Mouse (Mus musculus): ENCODE measurements around the gene Itpripl2. TPM values are rescaled to one million over a fixed set of nuclear protein-coding genes. Genes with fewer than 3 reads are reported as not detected.
A peak's percentile ranks its signal among the peaks of the same experiment; 100 is the strongest.

Itpripl2 gene
- polyA plus RNA-seq, 1 experiment from 2014 or later = 4.1 TPM

DNA sequence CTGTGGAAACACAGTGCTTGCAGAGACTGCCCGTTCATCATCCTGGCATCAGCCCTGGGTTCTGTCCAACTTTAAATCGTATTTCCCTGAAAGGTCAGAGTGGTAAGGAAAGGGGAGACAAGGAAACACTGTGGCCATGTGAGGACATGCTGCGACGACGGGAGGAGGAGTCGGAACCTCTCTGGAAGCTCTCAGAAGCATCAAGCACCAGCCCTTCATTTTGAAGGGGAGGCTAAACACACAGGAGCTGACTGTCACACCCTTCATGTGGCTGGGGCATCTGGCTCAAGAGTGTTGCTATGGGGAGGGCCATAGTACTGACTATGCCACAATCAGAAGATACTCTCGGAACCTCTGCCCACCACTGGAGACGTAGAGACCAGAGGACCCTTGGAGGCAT, 27.9 kb upstream of the Itpripl2 start:
- H3K4me3 ChIP-seq (ENCODE audit: low read depth, low read length) = no peak overlapping the region
- no peak for ATAC-seq (ENCODE audit: insufficient read depth)
- WGBS = 71% methylated on average over 8 of the region's 8 CpGs
- no peak overlapping the region for H3K27ac ChIP-seq (ENCODE audit: low read depth)
- H3K9ac ChIP-seq = no peak overlapping the region
- H3K4me1 ChIP-seq (ENCODE audit: insufficient read depth) = no peaks in the 10 kb centered on the region
- TF ChIP-seq CTCF (IDR thresholded peaks at IDR 0.05; ENCODE audit: low read depth) = no peak
- H3K36me3 ChIP-seq (ENCODE audit: insufficient read depth) = no peaks in the 10 kb centered on the region
- H3K4me2 ChIP-seq = no peak overlapping the region
- no peaks in the 10 kb centered on the region for H3K9me3 ChIP-seq (ENCODE audit: low read depth, low read length)
- no peak for DNase-seq
- no peaks in the 10 kb centered on the region for H3K27me3 ChIP-seq (ENCODE audit: insufficient read depth, low read length)

DNA sequence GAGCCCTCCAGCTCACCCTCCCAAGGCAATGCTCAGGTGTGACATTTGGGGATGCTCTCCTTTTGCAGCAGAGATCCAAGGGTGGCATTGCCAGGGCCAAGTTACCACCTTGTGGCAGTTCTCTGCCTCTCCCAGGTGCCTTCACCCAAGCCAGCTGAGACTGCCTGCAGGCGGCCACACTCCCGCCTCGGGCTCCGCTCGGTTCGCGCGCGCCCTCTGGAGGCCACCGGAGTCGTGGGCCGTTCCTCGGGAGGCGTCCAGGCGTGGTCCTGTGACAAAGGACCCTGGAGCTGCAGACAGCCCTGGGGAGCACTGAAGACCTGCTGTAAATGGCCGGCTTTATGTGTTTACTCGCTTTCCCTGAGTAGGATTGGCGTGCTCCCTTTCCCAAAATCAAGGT, 26.9 kb upstream of the Itpripl2 start:
- DNase-seq (peak; percentile 84), ATAC-seq (ENCODE audit: insufficient read depth) (peak; percentile 87)
- Histone ChIP-seq H3K9ac (no peak overlapping the region), H3K9me3 (ENCODE audit: low read depth, low read length) (no peaks in the 10 kb centered on the region), H3K4me3 (ENCODE audit: low read depth, low read length) (no peak overlapping the region), H3K36me3 (ENCODE audit: insufficient read depth) (no peaks in the 10 kb centered on the region), H3K4me2 (no peak overlapping the region), H3K4me1 (ENCODE audit: insufficient read depth) (no peaks in the 10 kb centered on the region), H3K27me3 (ENCODE audit: insufficient read depth, low read length) (no peaks in the 10 kb centered on the region), H3K27ac (ENCODE audit: low read depth) (no peak overlapping the region)
- TF ChIP-seq CTCF (IDR thresholded peaks at IDR 0.05; ENCODE audit: low read depth) = peak; percentile 97
- 1% methylated on average over 18 of the region's 18 CpGs for WGBS

GRCm38 (mm10) chr7:118517819-118518218, 26.0 kb upstream of the Itpripl2 start:
- Histone ChIP-seq H3K9me3 (ENCODE audit: low read depth, low read length) (no peaks in the 10 kb centered on the region), H3K4me1 (ENCODE audit: insufficient read depth) (no peaks in the 10 kb centered on the region), H3K9ac (no peak overlapping the region), H3K4me2 (no peak overlapping the region), H3K36me3 (ENCODE audit: insufficient read depth) (no peaks in the 10 kb centered on the region), H3K27ac (ENCODE audit: low read depth) (no peak overlapping the region), H3K4me3 (ENCODE audit: low read depth, low read length) (no peak overlapping the region), H3K27me3 (ENCODE audit: insufficient read depth, low read length) (no peaks in the 10 kb centered on the region)
- DNase-seq (peak; percentile 49), ATAC-seq (ENCODE audit: insufficient read depth) (peak; percentile 32; the same call in 1 of the 2 replicates)
- 53% methylated on average over 2 of the region's 2 CpGs for WGBS
- peak; percentile 74 for TF ChIP-seq CTCF (IDR thresholded peaks at IDR 0.05; ENCODE audit: low read depth)

DNA sequence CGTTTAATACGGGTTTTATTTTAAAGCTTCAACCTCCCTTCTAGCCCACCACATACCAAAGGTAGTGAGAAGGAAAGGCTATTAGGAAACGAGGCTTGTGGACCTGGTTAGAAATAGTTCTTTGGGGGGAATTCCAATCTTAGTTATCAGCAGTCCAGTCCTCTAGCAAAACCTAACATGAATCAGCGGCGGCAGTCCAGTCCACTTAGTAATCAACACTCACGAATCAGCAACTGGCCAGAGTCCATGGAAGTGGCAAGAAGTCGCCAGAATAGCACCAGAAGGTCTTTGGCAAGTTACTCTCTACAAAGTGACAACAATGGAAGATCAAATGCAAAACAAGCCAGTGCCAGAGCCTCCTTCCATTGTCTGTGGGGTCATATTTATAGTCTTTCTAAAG, 16.8 kb upstream of the Itpripl2 start:
- Histone ChIP-seq H3K36me3 (ENCODE audit: insufficient read depth) (no peaks in the 10 kb centered on the region), H3K4me1 (ENCODE audit: insufficient read depth) (no peaks in the 10 kb centered on the region), H3K4me2 (no peak overlapping the region), H3K27ac (ENCODE audit: low read depth) (no peak overlapping the region), H3K27me3 (ENCODE audit: insufficient read depth, low read length) (no peaks in the 10 kb centered on the region), H3K9me3 (ENCODE audit: low read depth, low read length) (no peaks in the 10 kb centered on the region), H3K9ac (no peak overlapping the region), H3K4me3 (ENCODE audit: low read depth, low read length) (no peak overlapping the region)
- ATAC-seq (ENCODE audit: insufficient read depth) (no peak), DNase-seq (no peak)
- TF ChIP-seq CTCF (IDR thresholded peaks at IDR 0.05; ENCODE audit: low read depth) = no peak
- WGBS = 68% methylated on average over 7 of the region's 7 CpGs

- WGBS = 49% methylated on average over 4 of the region's 4 CpGs
Measured at GRCm38 (mm10) chr7:118503844-118504243, 12.1 kb upstream of the Itpripl2 start.

DNA sequence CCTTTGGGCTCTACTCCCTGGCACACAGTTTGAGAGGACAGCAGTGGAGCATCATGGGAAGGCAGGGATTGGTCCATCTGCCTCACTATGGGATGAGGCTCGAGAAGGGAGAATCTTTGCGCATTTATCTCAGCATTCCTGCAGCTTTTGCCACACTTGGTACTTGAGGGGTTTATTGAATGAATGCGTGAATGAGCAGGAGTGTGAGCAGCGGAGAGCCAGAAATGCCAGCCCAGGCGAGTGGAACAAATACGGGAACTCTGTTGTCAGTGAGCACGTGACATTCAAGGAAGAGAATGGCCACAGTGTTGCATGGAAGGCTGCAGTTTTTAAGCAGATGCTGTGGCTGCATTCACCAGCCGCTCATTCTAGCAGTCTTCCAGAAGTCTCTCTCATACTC, 10.6 kb upstream of the Itpripl2 start:
- Histone ChIP-seq H3K9ac (no peak overlapping the region), H3K27me3 (ENCODE audit: insufficient read depth, low read length) (no peaks in the 10 kb centered on the region), H3K27ac (ENCODE audit: low read depth) (no peak overlapping the region), H3K4me1 (ENCODE audit: insufficient read depth) (no peaks in the 10 kb centered on the region), H3K9me3 (ENCODE audit: low read depth, low read length) (no peaks in the 10 kb centered on the region), H3K4me2 (no peak overlapping the region), H3K4me3 (ENCODE audit: low read depth, low read length) (no peak overlapping the region), H3K36me3 (ENCODE audit: insufficient read depth) (no peaks in the 10 kb centered on the region)
- DNase-seq = no peak
- TF ChIP-seq CTCF (IDR thresholded peaks at IDR 0.05; ENCODE audit: low read depth) = no peak
- ATAC-seq (ENCODE audit: insufficient read depth) = no peak
- whole genome bisulfite sequencing = 68% methylated on average over 8 of the region's 8 CpGs

More at GRCm38 (mm10) chr7:118503844-118504243, 12.1 kb upstream of the Itpripl2 start:
- H3K27me3 ChIP-seq (ENCODE audit: insufficient read depth, low read length) = no peaks in the 10 kb centered on the region
- no peak overlapping the region for H3K9ac ChIP-seq
- H3K27ac ChIP-seq (ENCODE audit: low read depth) = no peak overlapping the region
- H3K4me1 ChIP-seq (ENCODE audit: insufficient read depth) = no peaks in the 10 kb centered on the region
- H3K4me3 ChIP-seq (ENCODE audit: low read depth, low read length) = no peak overlapping the region
- H3K4me2 ChIP-seq = no peak overlapping the region
- peak; percentile 17 for DNase-seq
- no peaks in the 10 kb centered on the region for H3K9me3 ChIP-seq (ENCODE audit: low read depth, low read length)
- no peak for TF ChIP-seq CTCF (IDR thresholded peaks at IDR 0.05; ENCODE audit: low read depth)
- no peaks in the 10 kb centered on the region for H3K36me3 ChIP-seq (ENCODE audit: insufficient read depth)
- ATAC-seq (ENCODE audit: insufficient read depth) = no peak; the same call in 1 of the 2 replicates

DNA sequence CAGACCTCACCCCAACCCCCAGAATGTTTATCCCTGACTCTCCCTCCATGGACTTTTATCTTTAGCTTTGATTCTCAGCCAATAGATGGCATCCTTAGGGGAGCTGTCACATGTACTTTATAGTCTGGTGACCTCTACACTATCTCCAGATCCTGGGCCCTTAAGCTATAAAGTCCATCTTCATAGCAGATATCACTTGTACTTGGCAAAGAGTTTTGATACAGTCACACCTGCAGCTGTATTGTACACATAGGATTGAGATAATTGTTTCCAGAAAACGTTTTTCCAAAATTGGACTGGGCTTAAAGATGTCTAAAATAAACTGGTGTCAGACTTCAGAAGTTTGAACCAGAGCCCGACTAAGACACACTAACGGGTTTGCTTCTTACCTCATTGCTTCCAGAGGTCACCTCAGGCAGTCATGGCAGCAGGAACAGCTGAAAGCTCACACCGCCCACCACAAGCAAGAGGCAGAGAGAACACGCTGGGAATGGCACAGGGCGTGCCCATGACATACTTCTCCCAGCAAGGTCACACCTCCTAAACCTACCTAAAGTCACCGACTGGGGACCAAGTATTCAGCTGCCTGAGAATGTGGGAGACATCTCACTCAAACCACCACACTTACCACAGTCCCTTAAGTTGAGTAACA, 8.1 kb upstream of the Itpripl2 start:
- TF ChIP-seq CTCF (IDR thresholded peaks at IDR 0.05; ENCODE audit: low read depth) = no peak
- H3K4me2 ChIP-seq = no peak overlapping the region
- no peak overlapping the region for H3K27ac ChIP-seq (ENCODE audit: low read depth)
- ATAC-seq (ENCODE audit: insufficient read depth) = no peak
- no peak overlapping the region for H3K4me3 ChIP-seq (ENCODE audit: low read depth, low read length)
- H3K36me3 ChIP-seq (ENCODE audit: insufficient read depth) = no peaks in the 10 kb centered on the region
- no peaks in the 10 kb centered on the region for H3K27me3 ChIP-seq (ENCODE audit: insufficient read depth, low read length)
- no peaks in the 10 kb centered on the region for H3K9me3 ChIP-seq (ENCODE audit: low read depth, low read length)
- DNase-seq = no peak
- H3K9ac ChIP-seq = no peak overlapping the region
- WGBS = 52% methylated on average over 7 of the region's 7 CpGs
- H3K4me1 ChIP-seq (ENCODE audit: insufficient read depth) = no peaks in the 10 kb centered on the region

All from lung, embryonic 14.5 days (tissue).